Mouse (Mus musculus): ENCODE data around the gene Ccin. TPM values are rescaled to one million over a fixed set of nuclear protein-coding genes. Genes with fewer than 3 reads are reported as not detected.

The Ccin gene
- total and polyA plus RNA-seq, 2 experiments from 2014 or later = 0.19 TPM; not detected in 1

GRCm38 (mm10) chr4:43957846-43958461, 25.3 kb upstream of the Ccin start:
- TF ChIP-seq CTCF (IDR thresholded peaks at IDR 0.05; ENCODE audit: low read depth) = no peak
- WGBS = 2% methylated on average over 26 of the region's 26 CpGs
- H3K27ac ChIP-seq (ENCODE audit: low read depth, low read length) = peak overlapping the region; percentile 73
- H3K9me3 ChIP-seq (ENCODE audit: low read length) = no peaks in the 10 kb centered on the region
- H3K9ac ChIP-seq = peak overlapping the region; percentile 90
- DNase-seq (peak; percentile 86), ATAC-seq (peak; percentile 74)
- H3K4me2 ChIP-seq (ENCODE audit: low read depth) = peak overlapping the region; percentile 96
- peak overlapping the region; percentile 78 for H3K4me3 ChIP-seq (ENCODE audit: low read depth, low read length)
- no peaks in the 10 kb centered on the region for H3K27me3 ChIP-seq (ENCODE audit: insufficient read depth, low read length)
- peaks cover 6% of the 10 kb centered on the region for H3K4me1 ChIP-seq (ENCODE audit: insufficient read depth)
- no peaks in the 10 kb centered on the region for H3K36me3 ChIP-seq (ENCODE audit: insufficient read depth)

- Histone ChIP-seq H3K9ac (no peak overlapping the region), H3K27me3 (ENCODE audit: insufficient read depth, low read length) (no peaks in the 10 kb centered on the region), H3K4me3 (ENCODE audit: low read depth, low read length) (no peak overlapping the region), H3K4me1 (ENCODE audit: insufficient read depth) (peaks cover 6% of the 10 kb centered on the region), H3K27ac (ENCODE audit: low read depth, low read length) (no peak overlapping the region), H3K9me3 (ENCODE audit: low read length) (no peaks in the 10 kb centered on the region), H3K4me2 (ENCODE audit: low read depth) (no peak overlapping the region), H3K36me3 (ENCODE audit: insufficient read depth) (no peaks in the 10 kb centered on the region)
- TF ChIP-seq CTCF (IDR thresholded peaks at IDR 0.05; ENCODE audit: low read depth) = no peak
- 76% methylated on average over 9 of the region's 9 CpGs for WGBS
- no peak for DNase-seq
- no peak for ATAC-seq
Observed at GRCm38 (mm10) chr4:43959523-43960179, 23.6 kb upstream of the Ccin start.

- H3K4me2 ChIP-seq (ENCODE audit: low read depth) = no peak overlapping the region
- H3K4me3 ChIP-seq (ENCODE audit: low read depth, low read length) = no peak overlapping the region
- no peak for TF ChIP-seq CTCF (IDR thresholded peaks at IDR 0.05; ENCODE audit: low read depth)
- H3K27ac ChIP-seq (ENCODE audit: low read depth, low read length) = no peak overlapping the region
- H3K9ac ChIP-seq = no peak overlapping the region
- no peak for DNase-seq
- H3K27me3 ChIP-seq (ENCODE audit: insufficient read depth, low read length) = no peaks in the 10 kb centered on the region
- peaks cover 6% of the 10 kb centered on the region for H3K4me1 ChIP-seq (ENCODE audit: insufficient read depth)
- H3K9me3 ChIP-seq (ENCODE audit: low read length) = no peaks in the 10 kb centered on the region
- no peak for ATAC-seq
- no peaks in the 10 kb centered on the region for H3K36me3 ChIP-seq (ENCODE audit: insufficient read depth)
- WGBS = 85% methylated on average over 6 of the region's 6 CpGs
Observed at GRCm38 (mm10) chr4:43960207-43960606, 23.1 kb upstream of the Ccin start.

GRCm38 (mm10) chr4:43964326-43964833, 18.9 kb upstream of the Ccin start:
- WGBS = 46% methylated on average over 2 of the region's 2 CpGs
- DNase-seq = no peak
- ATAC-seq = no peak

GRCm38 (mm10) chr4:43964951-43965684, 18.2 kb upstream of the Ccin start:
- H3K36me3 ChIP-seq (ENCODE audit: insufficient read depth) = no peaks in the 10 kb centered on the region
- ATAC-seq = no peak

More at GRCm38 (mm10) chr4:43964326-43964833, 18.9 kb upstream of the Ccin start:
- no peaks in the 10 kb centered on the region for H3K9me3 ChIP-seq (ENCODE audit: low read length)
- no peak overlapping the region for H3K4me2 ChIP-seq (ENCODE audit: low read depth)
- TF ChIP-seq CTCF (IDR thresholded peaks at IDR 0.05; ENCODE audit: low read depth) = no peak
- H3K9ac ChIP-seq = no peak overlapping the region
- H3K36me3 ChIP-seq (ENCODE audit: insufficient read depth) = no peaks in the 10 kb centered on the region
- no peak overlapping the region for H3K4me3 ChIP-seq (ENCODE audit: low read depth, low read length)
- no peaks in the 10 kb centered on the region for H3K4me1 ChIP-seq (ENCODE audit: insufficient read depth)
- H3K27ac ChIP-seq (ENCODE audit: low read depth, low read length) = no peak overlapping the region
- no peaks in the 10 kb centered on the region for H3K27me3 ChIP-seq (ENCODE audit: insufficient read depth, low read length)

GRCm38 (mm10) chr4:43965856-43966535, 17.3 kb upstream of the Ccin start:
- Histone ChIP-seq H3K4me1 (ENCODE audit: insufficient read depth) (no peaks in the 10 kb centered on the region), H3K4me3 (ENCODE audit: low read depth, low read length) (no peak overlapping the region), H3K27ac (ENCODE audit: low read depth, low read length) (no peak overlapping the region), H3K4me2 (ENCODE audit: low read depth) (no peak overlapping the region), H3K36me3 (ENCODE audit: insufficient read depth) (no peaks in the 10 kb centered on the region), H3K9me3 (ENCODE audit: low read length) (no peaks in the 10 kb centered on the region), H3K27me3 (ENCODE audit: insufficient read depth, low read length) (no peaks in the 10 kb centered on the region), H3K9ac (no peak overlapping the region)
- DNase-seq (no peak), ATAC-seq (no peak)
- WGBS = 84% methylated on average over 7 of the region's 7 CpGs
- no peak for TF ChIP-seq CTCF (IDR thresholded peaks at IDR 0.05; ENCODE audit: low read depth)

More at GRCm38 (mm10) chr4:43964951-43965684, 18.2 kb upstream of the Ccin start:
- WGBS = 50% methylated on average over 4 of the region's 4 CpGs
- DNase-seq = no peak
- no peaks in the 10 kb centered on the region for H3K27me3 ChIP-seq (ENCODE audit: insufficient read depth, low read length)
- no peak overlapping the region for H3K9ac ChIP-seq
- TF ChIP-seq CTCF (IDR thresholded peaks at IDR 0.05; ENCODE audit: low read depth) = no peak
- no peak overlapping the region for H3K4me3 ChIP-seq (ENCODE audit: low read depth, low read length)
- H3K27ac ChIP-seq (ENCODE audit: low read depth, low read length) = no peak overlapping the region
- H3K9me3 ChIP-seq (ENCODE audit: low read length) = no peaks in the 10 kb centered on the region
- H3K4me2 ChIP-seq (ENCODE audit: low read depth) = no peak overlapping the region
- no peaks in the 10 kb centered on the region for H3K4me1 ChIP-seq (ENCODE audit: insufficient read depth)
